Mouse (Mus musculus): Measurements from ENCODE around the gene Capn2.

GRCm38 (mm10) chr1:182565351-182565835, 48.0 kb upstream of the Capn2 start:
- no peak for TF ChIP-seq CTCF (IDR thresholded peaks at IDR 0.05; ENCODE audit: low read depth, low read length)
- no peak for TF ChIP-seq POLR2A (IDR thresholded peaks at IDR 0.05; ENCODE audit: extremely low read depth, insufficient read depth, low read length)
